Mouse (Mus musculus): ENCODE measurements around the gene Efhb.

- TF ChIP-seq POLR2AphosphoS5 (IDR thresholded peaks at IDR 0.05; ENCODE audit: insufficient replicate concordance, low read depth, low read length) (no peak), GATA1 (IDR thresholded peaks at IDR 0.05; ENCODE audit: borderline replicate concordance, low read length) (no peak), TAL1 (conservative IDR thresholded peaks at IDR 0.05; ENCODE audit: low read depth, low read length) (no peak), CTCF (IDR thresholded peaks at IDR 0.05; ENCODE audit: low read depth, low read length) (no peak)
Observed at GRCm38 (mm10) chr17:53480433-53480832, 17.3 kb upstream of the Efhb start.
